7 mouse cellular contexts compared by ENCODE assay signal in genomic region chr11:110537602-110538001, GRCm38 (mm10).
DNase-seq lines count a peak whose midpoint lies in the region; ATAC-seq lines count a peak whose summit lies in the region.

No protein-coding gene starts in this region.

- H3K4me1 ChIP-seq in embryonic facial prominence, embryonic 10.5 days, result no peaks in the 10 kb centered on the region
- H3K4me1 ChIP-seq in limb, embryonic 11.5 days (ENCODE audit: control insufficient read depth, insufficient read depth, low read length), result no peaks in the 10 kb centered on the region
- H3K4me1 ChIP-seq in midbrain, embryonic 13.5 days (replicated peaks), result no peaks in the 10 kb centered on the region

- H3K4me2 ChIP-seq in limb, embryonic 11.5 days (ENCODE audit: low read depth, severe bottlenecking), result 0 out of 2 replicates have a peak overlapping the region, but pooled peaks have one; percentile 22
- peak overlapping the region; percentile 45 for H3K4me2 ChIP-seq in midbrain, embryonic 13.5 days (replicated peaks)

- DNase-seq in adrenal gland, postnatal 14 days, result peak; percentile 76
- DNase-seq in embryonic facial prominence, embryonic 10.5 days (ENCODE audit: low spot score), result peak; percentile 77
- peak; percentile 92 for DNase-seq in heart, adult 11 months
- peak; percentile 78 for DNase-seq in kidney, adult 18-20 months
- peak; percentile 84 for DNase-seq in limb, embryonic 11.5 days (ENCODE audit: low spot score)
- DNase-seq in spleen, adult 12 weeks (ENCODE audit: low spot score), result peak; percentile 7

- WGBS in embryonic facial prominence, embryonic 10.5 days, result 14% methylated on average over 15 of the region's 15 CpGs
- 9% methylated on average over 15 of the region's 15 CpGs for WGBS in limb, embryonic 11.5 days
- 9% methylated on average over 15 of the region's 15 CpGs for WGBS in midbrain, embryonic 13.5 days

- H3K4me3 ChIP-seq in embryonic facial prominence, embryonic 10.5 days, result 0 out of 2 replicates have a peak overlapping the region, but pooled peaks have one; percentile 19
- no peak overlapping the region for H3K4me3 ChIP-seq in limb, embryonic 11.5 days (ENCODE audit: low read depth, low read length)
- H3K4me3 ChIP-seq in midbrain, embryonic 13.5 days (replicated peaks), result no peak overlapping the region

- H3K27ac ChIP-seq in embryonic facial prominence, embryonic 10.5 days (replicated peaks), result no peak overlapping the region
- no peak overlapping the region for H3K27ac ChIP-seq in limb, embryonic 11.5 days (replicated peaks; ENCODE audit: low read depth, low read length)
- H3K27ac ChIP-seq in midbrain, embryonic 13.5 days, result no peak overlapping the region

- H3K9ac ChIP-seq in limb, embryonic 11.5 days (ENCODE audit: low read length), result no peak overlapping the region
- no peak overlapping the region for H3K9ac ChIP-seq in midbrain, embryonic 13.5 days (replicated peaks)

- H3K27me3 ChIP-seq in embryonic facial prominence, embryonic 10.5 days (replicated peaks; ENCODE audit: low read depth, poor library complexity, severe bottlenecking), result no peaks in the 10 kb centered on the region
- no peaks in the 10 kb centered on the region for H3K27me3 ChIP-seq in limb, embryonic 11.5 days (ENCODE audit: control insufficient read depth, insufficient read depth, low read length)
- no peaks in the 10 kb centered on the region for H3K27me3 ChIP-seq in midbrain, embryonic 13.5 days

- H3K9me3 ChIP-seq in embryonic facial prominence, embryonic 10.5 days, result peaks cover 5% of the 10 kb centered on the region
- H3K9me3 ChIP-seq in limb, embryonic 11.5 days (ENCODE audit: control insufficient read depth, low read length), result no peaks in the 10 kb centered on the region
- H3K9me3 ChIP-seq in midbrain, embryonic 13.5 days, result no peaks in the 10 kb centered on the region

- no peak for ATAC-seq in limb, embryonic 11.5 days (ENCODE audit: insufficient number of reproducible peaks, low FRiP score, low TSS enrichment, low read depth)
- ATAC-seq in midbrain, embryonic 13.5 days, result peak; percentile 43; the same call in 1 of the 2 replicates

- H3K36me3 ChIP-seq in embryonic facial prominence, embryonic 10.5 days (replicated peaks), result no peaks in the 10 kb centered on the region
- H3K36me3 ChIP-seq in limb, embryonic 11.5 days (ENCODE audit: control insufficient read depth, insufficient read depth, low read length), result no peaks in the 10 kb centered on the region
- H3K36me3 ChIP-seq in midbrain, embryonic 13.5 days, result no peaks in the 10 kb centered on the region

Comparison
In these comparisons a context has a peak if more than half of its experiments do, and no peak if none do; other contexts are left out.
1. DNase-seq: peak in every context shown above with its lines; median percentile 92 in heart, adult 11 months; 84 in limb, embryonic 11.5 days; 78 in kidney, adult 18-20 months; 77 in embryonic facial prominence, embryonic 10.5 days; 76 in adrenal gland, postnatal 14 days; 7 in spleen, adult 12 weeks.